Mouse (Mus musculus) small intestine, adult 2 months (tissue): ENCODE results near the gene Acsl6. TPM values are rescaled to one million over a fixed set of nuclear protein-coding genes. Genes with fewer than 3 reads are reported as not detected.

ENCODE experiments used
- H3K27ac ChIP-seq: fragments of 200-500 bp; 2 replicates; pipeline ENCODE4 v1.5.1; 2012; ENCODE audit warnings: low read depth, low read length, control low read depth, inconsistent platforms; ENCODE audit not compliant: insufficient read depth
- H3K27me3 ChIP-seq: fragments of 200-500 bp; 2 replicates; pipeline ENCODE4 v1.6.1; 2012; ENCODE audit warnings: mild to moderate bottlenecking, moderate library complexity, low read length, inconsistent platforms; ENCODE audit not compliant: control insufficient read depth, insufficient read depth
- H3K36me3 ChIP-seq: fragments of 200-500 bp; 2 replicates; pipeline ENCODE4 v1.6.1; 2012; ENCODE audit warnings: mild to moderate bottlenecking, low read length, control low read depth, inconsistent platforms; ENCODE audit not compliant: control insufficient read depth, insufficient read depth
- H3K4me1 ChIP-seq: fragments of 200-500 bp; 2 replicates; pipeline ENCODE4 v1.6.1; 2012; ENCODE audit warnings: low read length, inconsistent platforms, mixed read lengths; ENCODE audit not compliant: control insufficient read depth, insufficient read depth, insufficient read length
- H3K4me3 ChIP-seq: fragments of 200-500 bp; 2 replicates; pipeline ENCODE4 v1.5.1; 2012; ENCODE audit warnings: low read depth, mild to moderate bottlenecking, control low read depth, inconsistent platforms, low read length, moderate library complexity
- CTCF ChIP-seq: fragments of 200-500 bp; IDR thresholded peaks from 2 replicates; pipeline ENCODE4 v1.5.1; 2012; ENCODE audit warnings: low read depth, mild to moderate bottlenecking, control low read depth, inconsistent platforms, low read length, moderate library complexity, mixed read lengths; ENCODE audit not compliant: insufficient replicate concordance, insufficient read length; ENCODE audit errors: extremely low read depth
- POLR2A ChIP-seq: fragments of 200-500 bp; IDR thresholded peaks from 2 replicates; pipeline ENCODE4 v1.6.1; 2012; ENCODE audit warnings: low read depth, mild to moderate bottlenecking, control low read depth, inconsistent platforms, low read length, moderate library complexity
- WGBS: fragments of 180-500 bp; shearing (Covaris S2); methylation state at CpG from one replicate; pipeline ENCODE4 v1.1.7; 2018; 5-methylcytosine and 5-hydroxymethylcytosine counted together
- polyA plus RNA-seq: library from polyadenylated mRNA; depleted of rRNA; stranded (reverse); fragments of >200 nt; gene quantifications from 2 replicates; pipeline ENCODE4 v1.2.3, GENCODE M21; 2012

Gene Acsl6
- polyA plus RNA-seq, 1 experiment: 0.42 TPM

DNA sequence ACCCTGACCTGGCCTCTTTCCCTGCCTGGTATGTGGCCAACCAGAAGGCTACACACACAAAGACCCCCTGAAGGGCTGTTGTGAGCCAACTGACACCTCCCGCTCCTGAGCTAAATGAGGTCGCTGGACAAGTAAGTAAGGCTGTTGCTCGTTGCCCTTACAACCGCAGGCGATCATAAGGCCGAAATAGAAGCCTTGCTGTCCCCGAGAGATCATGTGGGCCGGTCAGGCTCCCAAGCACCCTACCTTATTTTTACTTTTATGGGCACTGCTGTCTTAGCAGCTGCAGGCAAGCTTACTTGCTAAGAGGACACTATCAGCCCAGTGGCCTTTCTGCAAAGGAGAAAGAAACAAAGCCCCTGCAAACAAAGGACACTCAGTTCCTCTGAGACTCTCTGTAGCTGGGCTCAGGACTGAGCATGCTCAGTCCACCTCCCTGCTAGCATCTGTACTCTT, 49.6 kb downstream of the Acsl6 start:
- TF ChIP-seq CTCF (no peak), POLR2A (no peak)
- peak overlapping the region; percentile 24; the same call in 1 of the 2 replicates for H3K27ac ChIP-seq
- 45% methylated on average over 8 of the region's 8 CpGs for WGBS
- H3K27me3 ChIP-seq: no peaks in the 10 kb centered on the region
- H3K4me3 ChIP-seq: no peak overlapping the region
- H3K4me1 ChIP-seq: peaks cover 5% of the 10 kb centered on the region
- no peaks in the 10 kb centered on the region for H3K36me3 ChIP-seq

DNA sequence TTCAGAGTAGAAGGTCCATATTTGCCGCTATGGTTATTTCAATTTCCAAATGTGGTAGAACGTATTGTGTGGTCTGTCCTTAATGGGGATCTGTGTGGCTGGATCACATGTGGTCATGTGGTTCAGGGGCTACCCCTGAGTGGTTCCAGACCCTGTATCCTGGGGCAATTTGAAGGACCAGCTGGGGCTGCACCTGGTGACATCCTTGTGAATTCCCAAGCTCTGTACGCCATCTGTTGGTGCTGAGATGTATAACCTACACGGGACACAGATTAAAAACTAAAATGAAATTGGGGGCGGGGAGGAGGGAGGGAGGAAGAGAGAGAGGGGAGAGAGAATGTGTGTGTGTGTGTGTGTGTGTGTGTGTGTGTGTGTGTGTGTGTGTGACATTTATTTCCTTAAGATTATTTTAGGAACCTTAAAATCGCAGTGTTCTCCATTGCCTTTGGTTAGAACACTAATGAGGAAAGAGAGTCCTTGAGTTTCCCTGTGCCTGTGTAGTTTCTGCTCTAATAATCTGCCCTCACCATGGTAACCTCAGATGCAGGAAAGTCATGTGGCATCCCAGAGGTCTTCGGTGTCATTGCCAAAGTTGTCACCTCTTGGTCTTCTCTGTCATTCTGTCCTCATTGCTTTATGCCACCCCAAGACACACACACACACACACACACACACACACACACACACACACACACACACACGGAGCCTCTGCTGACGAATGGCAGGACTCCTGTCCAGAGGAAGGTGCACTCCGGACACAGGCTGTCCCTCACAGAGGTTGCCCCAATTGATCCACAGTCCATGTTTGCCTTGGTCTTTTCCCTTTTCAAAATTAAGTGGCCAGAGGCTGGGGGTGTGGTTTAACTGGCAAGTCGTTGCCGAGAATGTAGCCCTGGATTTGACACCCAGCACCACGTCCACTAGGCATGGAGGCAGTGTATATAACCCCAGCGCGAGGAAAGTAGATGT, 51.3 kb downstream of the Acsl6 start:
- no peaks in the 10 kb centered on the region for H3K36me3 ChIP-seq
- no peak overlapping the region for H3K4me3 ChIP-seq
- WGBS: 40% methylated on average over 15 of the region's 15 CpGs
- H3K27ac ChIP-seq: no peak overlapping the region
- H3K4me1 ChIP-seq: peaks cover 5% of the 10 kb centered on the region
- TF ChIP-seq CTCF (peak; percentile 55; the same call in 1 of the 2 replicates), POLR2A (no peak)
- H3K27me3 ChIP-seq: no peaks in the 10 kb centered on the region

GRCm38 (mm10) chr11:54355564-54355955, 52.0 kb downstream of the Acsl6 start:
- no peak for TF ChIP-seq CTCF
- no peak for TF ChIP-seq POLR2A
- Histone ChIP-seq H3K4me3 (no peak overlapping the region), H3K27ac (no peak overlapping the region), H3K27me3 (no peaks in the 10 kb centered on the region), H3K4me1 (peaks cover 5% of the 10 kb centered on the region), H3K36me3 (no peaks in the 10 kb centered on the region)
- WGBS: 61% methylated on average over 7 of the region's 7 CpGs

GRCm38 (mm10) chr11:54356676-54357075, 53.1 kb downstream of the Acsl6 start:
- Histone ChIP-seq H3K36me3 (no peaks in the 10 kb centered on the region), H3K27ac (no peak overlapping the region), H3K4me3 (no peak overlapping the region), H3K27me3 (no peaks in the 10 kb centered on the region), H3K4me1 (peaks cover 5% of the 10 kb centered on the region)
- WGBS: 50% methylated on average over 4 of the region's 4 CpGs
- TF ChIP-seq CTCF (peak; percentile 43; the same call in 1 of the 2 replicates), POLR2A (no peak)

DNA sequence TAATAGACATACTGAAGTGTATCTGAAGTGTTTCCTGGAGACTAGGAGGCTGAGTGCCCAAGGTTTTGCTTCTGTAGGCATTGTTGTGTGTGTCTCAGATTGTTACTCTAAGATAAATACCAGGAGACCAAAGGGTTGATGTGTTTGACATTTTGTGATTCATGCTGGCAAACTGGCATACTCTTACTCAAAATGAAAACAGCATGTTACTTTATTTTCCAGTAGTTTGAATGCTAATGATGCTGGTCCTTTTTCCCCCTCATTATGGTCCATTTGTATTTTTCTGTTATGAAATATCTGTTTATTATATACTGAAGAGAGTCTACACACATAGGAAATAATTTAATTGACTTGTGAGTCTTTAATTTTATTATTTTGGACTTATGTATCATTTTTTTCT, 69.0 kb downstream of the Acsl6 start:
- H3K36me3 ChIP-seq: no peaks in the 10 kb centered on the region
- H3K4me3 ChIP-seq: no peak overlapping the region
- no peaks in the 10 kb centered on the region for H3K27me3 ChIP-seq
- no peak overlapping the region for H3K27ac ChIP-seq
- TF ChIP-seq CTCF: no peak
- TF ChIP-seq POLR2A: no peak
- H3K4me1 ChIP-seq: no peaks in the 10 kb centered on the region

DNA sequence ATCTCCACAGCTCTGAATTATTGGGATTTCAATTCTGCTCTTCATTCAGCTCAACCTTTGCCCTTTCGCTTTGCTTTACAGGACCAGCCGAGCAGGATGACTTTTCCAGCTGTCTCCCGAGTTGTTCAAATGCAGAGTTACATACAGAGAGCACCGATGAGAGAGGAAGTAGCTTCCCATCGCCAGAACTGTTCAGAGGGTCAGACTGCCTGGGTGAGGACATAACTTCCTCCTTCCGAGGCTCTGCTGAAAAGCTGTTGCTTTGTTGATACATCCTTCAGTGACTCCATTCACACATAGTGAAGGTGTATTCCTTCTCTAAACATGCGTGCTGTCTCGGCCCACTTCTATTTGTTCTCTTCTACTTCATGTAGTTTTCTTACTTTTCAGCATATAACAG, 86.8 kb downstream of the Acsl6 start:
- WGBS: 39% methylated on average over 8 of the region's 8 CpGs
- H3K27me3 ChIP-seq: no peaks in the 10 kb centered on the region
- H3K36me3 ChIP-seq: no peaks in the 10 kb centered on the region
- H3K4me1 ChIP-seq: no peaks in the 10 kb centered on the region
- no peak overlapping the region for H3K4me3 ChIP-seq
- no peak for TF ChIP-seq CTCF
- TF ChIP-seq POLR2A: no peak
- H3K27ac ChIP-seq: no peak overlapping the region

DNA sequence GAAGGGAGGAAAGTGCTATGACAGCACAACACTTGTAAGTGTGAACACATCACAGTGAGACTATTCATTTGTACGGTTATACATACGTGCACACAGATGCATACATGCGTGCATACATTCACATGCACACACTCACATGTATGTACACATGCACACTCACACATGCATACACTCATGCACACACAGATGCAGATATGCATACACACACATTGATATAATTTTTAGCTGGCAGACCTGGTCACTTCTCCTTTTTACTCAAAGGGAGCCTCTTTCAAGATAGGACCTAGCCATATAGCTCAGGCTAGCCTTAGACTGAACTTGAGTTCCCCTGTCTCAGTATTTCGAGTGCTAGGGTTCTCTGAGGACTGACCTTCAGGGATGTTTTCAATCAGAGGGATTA, 87.7 kb downstream of the Acsl6 start:
- no peaks in the 10 kb centered on the region for H3K4me1 ChIP-seq
- no peaks in the 10 kb centered on the region for H3K27me3 ChIP-seq
- TF ChIP-seq POLR2A: no peak
- no peak for TF ChIP-seq CTCF
- H3K4me3 ChIP-seq: no peak overlapping the region
- no peaks in the 10 kb centered on the region for H3K36me3 ChIP-seq
- WGBS: 83% methylated on average over 4 of the region's 4 CpGs
- H3K27ac ChIP-seq: no peak overlapping the region
